Mouse (Mus musculus): Measurements from ENCODE around the gene Rps8. TPM values are rescaled to one million over a fixed set of nuclear protein-coding genes. Genes with fewer than 3 reads are reported as not detected.

Rps8 gene
- 3,102 TPM for total RNA-seq (2023)

GRCm38 (mm10) chr4:117155792-117156355 is at the start of gene Rps8:
Gene Rps8 (minus strand): TSS chr4:117156243.

GRCm38 (mm10) chr4:117181863-117182758 is 26.1 kb upstream of the Rps8 start, which contains the start of gene Kif2c:
Gene Kif2c (minus strand): TSS chr4:117182639.

DNA sequence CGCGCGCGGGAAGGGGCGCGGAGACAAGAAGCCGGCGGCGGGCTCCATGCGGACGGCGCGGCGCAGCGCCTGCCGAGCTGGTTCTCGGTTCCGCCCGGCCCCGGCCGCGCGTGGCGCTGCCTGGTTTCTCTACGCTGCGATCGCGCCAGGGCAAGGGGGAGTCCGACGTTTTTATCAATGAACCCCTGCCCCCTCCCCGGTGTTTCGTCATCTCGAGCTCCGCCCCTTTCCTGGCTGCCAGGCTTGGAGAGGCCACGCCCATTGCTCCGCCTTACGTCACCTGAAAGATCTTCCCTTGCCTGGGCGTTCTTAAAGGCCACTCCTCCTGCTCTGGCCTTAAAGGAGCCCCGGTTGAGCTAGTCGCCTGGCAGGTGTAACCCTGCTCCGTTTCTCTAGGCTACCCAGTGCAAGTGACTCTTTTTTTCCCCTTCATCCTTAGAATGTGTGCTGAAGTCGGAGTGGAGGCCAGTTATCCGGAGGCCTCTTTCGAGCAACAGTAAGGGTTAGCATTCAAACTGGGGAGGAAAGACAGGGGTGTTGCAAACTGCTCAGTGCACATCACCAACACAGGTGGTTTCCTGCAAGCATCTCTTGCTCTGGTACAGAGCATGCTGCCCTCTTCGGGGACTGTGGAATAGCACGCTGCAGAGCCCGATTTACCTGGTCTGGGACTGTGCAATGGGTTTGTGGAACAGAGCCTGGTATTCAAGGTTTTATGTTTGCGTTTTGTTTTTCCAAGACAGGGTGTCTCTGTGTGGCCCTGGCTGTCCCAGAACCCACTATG is 22.0 kb downstream of the Rps8 start, which contains the start of gene Plk3:
Plk3 (minus strand) TSS at position 147 of the 784 bp plus-strand sequence.

GRCm38 (mm10) chr4:117126675-117127290 is 29.3 kb downstream of the Rps8 start, which contains the start of gene Tctex1d4:
Gene Tctex1d4 (plus strand): TSS chr4:117126794.

GRCm38 (mm10) chr4:117125348-117125909 is 30.6 kb downstream of the Rps8 start, which contains the start of gene Btbd19:
Gene Btbd19 (minus strand): TSS chr4:117125725.

Other genes with a start within 250 kb of the Rps8 start
- gene Urod, start 161.8 kb downstream of the Rps8 start, total RNA-seq (2023) = 47.8 TPM
- gene Hectd3, start 160.9 kb downstream of the Rps8 start, total RNA-seq (2023) = 38.4 TPM
- gene Eif2b3, start 136.8 kb downstream of the Rps8 start, total RNA-seq (2023) = 25.8 TPM
- not detected for gene Ptch2, start 60.2 kb downstream of the Rps8 start, total RNA-seq (2023)
- 29.3 TPM for gene Btbd19, start 30.5 kb downstream of the Rps8 start, total RNA-seq (2023)
- gene Tctex1d4, start 29.4 kb downstream of the Rps8 start, total RNA-seq (2023) = not detected
- 50.8 TPM for gene Plk3, start 22.3 kb downstream of the Rps8 start, total RNA-seq (2023)
- not detected for gene Kif2c, start 26.4 kb upstream of the Rps8 start, total RNA-seq (2023)
- gene Tmem53, start 95.7 kb upstream of the Rps8 start, total RNA-seq (2023) = not detected
- gene Armh1, start 95.9 kb upstream of the Rps8 start, total RNA-seq (2023) = not detected

Data from CD8-positive naive resting alpha-beta T cell, adult 57 days (primary cell).